ENCODE assay signal across 27 mouse cellular contexts in genomic region chr13:73347171-73347570, GRCm38 (mm10). TPM values are rescaled to one million over a fixed set of nuclear protein-coding genes. Genes with fewer than 3 reads are reported as not detected.
DNase-seq lines count a peak whose midpoint lies in the region; ATAC-seq and TF ChIP-seq lines count a peak whose summit lies in the region.
"Had no signal": no experiment of that assay in that cellular context is flagged by ENCODE, and none has a peak within 500 bp of the region (broad histone marks: within the 10 kb centered on the region; RNA-seq: fewer than 3 reads in every experiment).

No protein-coding gene starts in this region.

- H3K9me3 ChIP-seq in forebrain, embryonic 10.5 days = no peaks in the 10 kb centered on the region
- no peaks in the 10 kb centered on the region for H3K9me3 ChIP-seq in forebrain, embryonic 15.5 days
- no peaks in the 10 kb centered on the region for H3K9me3 ChIP-seq in heart, embryonic 16.5 days (replicated peaks; ENCODE audit: control insufficient read depth, low read length)
- no peaks in the 10 kb centered on the region for H3K9me3 ChIP-seq in midbrain, embryonic 10.5 days (replicated peaks)
- no peaks in the 10 kb centered on the region for H3K9me3 ChIP-seq in midbrain, postnatal 0 days (ENCODE audit: low read length)
- H3K9me3 ChIP-seq: embryonic facial prominence, embryonic 13.5 days; forebrain, embryonic 13.5 days; kidney, embryonic 15.5 days; limb, embryonic 15.5 days; neural tube, embryonic 15.5 days had no signal

- no peak for DNase-seq in forebrain, embryonic 10.5 days (ENCODE audit: extremely low spot score, low spot score)
- DNase-seq in heart, postnatal 36 days = no peak
- DNase-seq in midbrain, embryonic 10.5 days (ENCODE audit: low spot score) = no peak
- no peak for DNase-seq in midbrain, postnatal 0 days (ENCODE audit: low spot score)
- DNase-seq in testis, postnatal 10 days (ENCODE audit: low spot score) = no peak
- DNase-seq: adrenal gland, postnatal 10 days; cerebellum, adult 2 months; cerebellum, postnatal 25 days; gastrocnemius, adult 2 months; kidney, postnatal 36 days; layer of hippocampus, adult 9-11 months; right cerebral cortex, adult 18-20 months; right cerebral cortex, postnatal 4 days; thymus, postnatal 25 days had no signal

- 73% methylated on average over 3 of the region's 3 CpGs for WGBS in forebrain, embryonic 10.5 days
- 79% methylated on average over 3 of the region's 3 CpGs for WGBS in forebrain, embryonic 15.5 days
- WGBS in heart, embryonic 16.5 days = 57% methylated on average over 3 of the region's 3 CpGs
- WGBS in midbrain, embryonic 10.5 days = 81% methylated on average over 3 of the region's 3 CpGs
- WGBS in midbrain, postnatal 0 days = 70% methylated on average over 3 of the region's 3 CpGs

- no peak overlapping the region for H3K9ac ChIP-seq in forebrain, embryonic 15.5 days (replicated peaks)
- peak overlapping the region; percentile 21 for H3K9ac ChIP-seq in heart, embryonic 16.5 days (ENCODE audit: low read length)
- no peak overlapping the region for H3K9ac ChIP-seq in midbrain, postnatal 0 days (replicated peaks; ENCODE audit: low read length, poor library complexity, severe bottlenecking)
- H3K9ac ChIP-seq: embryonic facial prominence, embryonic 13.5 days; forebrain, embryonic 13.5 days; kidney, embryonic 15.5 days; limb, embryonic 15.5 days; liver, embryonic 14.5 days; neural tube, embryonic 15.5 days had no signal

- H3K4me2 ChIP-seq in forebrain, embryonic 15.5 days (replicated peaks) = no peak overlapping the region
- H3K4me2 ChIP-seq in heart, embryonic 16.5 days (ENCODE audit: low read depth, low read length) = no peak overlapping the region; the same call in 1 of the 2 replicates
- no peak overlapping the region for H3K4me2 ChIP-seq in midbrain, postnatal 0 days (ENCODE audit: low read depth, low read length, poor library complexity, severe bottlenecking)
- H3K4me2 ChIP-seq: embryonic facial prominence, embryonic 13.5 days; forebrain, embryonic 13.5 days; kidney, embryonic 15.5 days; limb, embryonic 15.5 days; midbrain, embryonic 11.5 days; neural tube, embryonic 15.5 days had no signal

- intact Hi-C loops in heart, postnatal 36 days (cut with DNase I) = no loop called here

- peak overlapping the region; percentile 80 for H3K27ac ChIP-seq in forebrain, embryonic 10.5 days
- no peak overlapping the region for H3K27ac ChIP-seq in forebrain, embryonic 15.5 days (replicated peaks)
- H3K27ac ChIP-seq in heart, embryonic 16.5 days (ENCODE audit: low read length) = peak overlapping the region; percentile 78
- H3K27ac ChIP-seq in midbrain, embryonic 10.5 days (replicated peaks) = peak overlapping the region; percentile 52; the same call in 1 of the 2 replicates
- H3K27ac ChIP-seq in midbrain, postnatal 0 days (ENCODE audit: low read depth, low read length) = no peak overlapping the region
- H3K27ac ChIP-seq: embryonic facial prominence, embryonic 13.5 days; forebrain, embryonic 13.5 days; gastrocnemius, adult 2 months; kidney, embryonic 15.5 days; limb, embryonic 15.5 days; liver, embryonic 14.5 days; neural tube, embryonic 15.5 days had no signal

- H3K4me1 ChIP-seq in forebrain, embryonic 10.5 days = peaks cover 20% of the 10 kb centered on the region
- H3K4me1 ChIP-seq in forebrain, embryonic 15.5 days = no peaks in the 10 kb centered on the region
- peaks cover 3% of the 10 kb centered on the region; the same call in 1 of the 2 replicates for H3K4me1 ChIP-seq in heart, embryonic 16.5 days (ENCODE audit: control insufficient read depth, insufficient read depth, low read length)
- H3K4me1 ChIP-seq in midbrain, embryonic 10.5 days = peaks cover 9% of the 10 kb centered on the region
- no peaks in the 10 kb centered on the region for H3K4me1 ChIP-seq in midbrain, postnatal 0 days (ENCODE audit: insufficient read depth, low read length)
- H3K4me1 ChIP-seq: embryonic facial prominence, embryonic 13.5 days; forebrain, embryonic 13.5 days; limb, embryonic 15.5 days; neural tube, embryonic 15.5 days had no signal

- TF ChIP-seq CTCF in midbrain, postnatal 0 days (IDR thresholded peaks at IDR 0.05) = no peak

- H3K36me3 ChIP-seq in forebrain, embryonic 10.5 days (replicated peaks) = no peaks in the 10 kb centered on the region
- H3K36me3 ChIP-seq in forebrain, embryonic 15.5 days = no peaks in the 10 kb centered on the region
- no peaks in the 10 kb centered on the region for H3K36me3 ChIP-seq in heart, embryonic 16.5 days (ENCODE audit: control insufficient read depth, insufficient read depth)
- H3K36me3 ChIP-seq in midbrain, embryonic 10.5 days = no peaks in the 10 kb centered on the region
- H3K36me3 ChIP-seq in midbrain, postnatal 0 days (ENCODE audit: insufficient read depth, low read length) = no peaks in the 10 kb centered on the region
- H3K36me3 ChIP-seq: embryonic facial prominence, embryonic 13.5 days; G1E; kidney, embryonic 15.5 days; limb, embryonic 15.5 days; neural tube, embryonic 15.5 days had no signal

- ATAC-seq in forebrain, embryonic 15.5 days (replicated peaks) = no peak
- no peak for ATAC-seq in heart, embryonic 16.5 days (replicated peaks; ENCODE audit: extremely low read depth, insufficient read depth, low FRiP score)
- ATAC-seq in midbrain, postnatal 0 days (ENCODE audit: low FRiP score) = no peak
- ATAC-seq: forebrain, embryonic 13.5 days; hindbrain, embryonic 16.5 days; intestine, postnatal 0 days had no signal

- no peak overlapping the region for H3K4me3 ChIP-seq in forebrain, embryonic 10.5 days
- H3K4me3 ChIP-seq in forebrain, embryonic 15.5 days = no peak overlapping the region
- H3K4me3 ChIP-seq in heart, embryonic 16.5 days (ENCODE audit: low read length) = no peak overlapping the region
- no peak overlapping the region for H3K4me3 ChIP-seq in midbrain, embryonic 10.5 days
- no peak overlapping the region for H3K4me3 ChIP-seq in midbrain, postnatal 0 days (ENCODE audit: low read depth, low read length)
- H3K4me3 ChIP-seq: embryonic facial prominence, embryonic 13.5 days; erythroblast, embryonic 14.5 days; forebrain, embryonic 13.5 days; gastrocnemius, adult 2 months; kidney, embryonic 15.5 days; limb, embryonic 15.5 days; neural tube, embryonic 15.5 days had no signal

- no peaks in the 10 kb centered on the region for H3K27me3 ChIP-seq in forebrain, embryonic 10.5 days (ENCODE audit: poor library complexity, severe bottlenecking)
- H3K27me3 ChIP-seq in forebrain, embryonic 15.5 days = no peaks in the 10 kb centered on the region
- no peaks in the 10 kb centered on the region for H3K27me3 ChIP-seq in heart, embryonic 16.5 days (ENCODE audit: control insufficient read depth, insufficient read depth, low read length)
- no peaks in the 10 kb centered on the region for H3K27me3 ChIP-seq in midbrain, embryonic 10.5 days (ENCODE audit: low read depth, poor library complexity, severe bottlenecking)
- H3K27me3 ChIP-seq in midbrain, postnatal 0 days (ENCODE audit: insufficient read depth, low read length) = no peaks in the 10 kb centered on the region
- H3K27me3 ChIP-seq: embryonic facial prominence, embryonic 13.5 days; forebrain, embryonic 13.5 days; limb, embryonic 15.5 days; neural tube, embryonic 15.5 days had no signal

RNA-seq across cellular contexts. Expression of gene Ndufs6, which starts 18.8 kb away (rescaled TPM):
- 383 and 405 TPM in 2 replicates for polyA plus RNA-seq in forebrain, embryonic 10.5 days (2016; fragmentation: Nextera tagmentation; extraction: Ambion mirVana)
- 357 and 367 TPM in 2 replicates for polyA plus RNA-seq in forebrain, embryonic 15.5 days (2015; fragmentation: Nextera tagmentation; extraction: Ambion mirVana)
- 798 and 819 TPM in 2 replicates for polyA plus RNA-seq in heart, embryonic 16.5 days (2015; fragmentation: Nextera tagmentation; extraction: Ambion mirVana)
- total RNA-seq in heart, postnatal 36 days (2021) = 1,000 to 10,000 TPM; 1,205 to 1,240 TPM
- 386 and 389 TPM in 2 replicates for polyA plus RNA-seq in midbrain, embryonic 10.5 days (2016; fragmentation: Nextera tagmentation; extraction: Ambion mirVana)
- total RNA-seq in midbrain, postnatal 0 days (2014; rRNA removed) = 111 and 132 TPM in 2 replicates
- 477 and 509 TPM in 2 replicates for polyA plus RNA-seq in midbrain, postnatal 0 days (2015; fragmentation: Nextera tagmentation; extraction: Ambion mirVana)

RNA-seq across cellular contexts. Expression of gene Mrpl36, which starts 18.9 kb away (rescaled TPM):
- polyA plus RNA-seq in forebrain, embryonic 10.5 days (2016; fragmentation: Nextera tagmentation; extraction: Ambion mirVana) = 143 and 145 TPM in 2 replicates
- 91.0 and 99.8 TPM in 2 replicates for polyA plus RNA-seq in forebrain, embryonic 15.5 days (2015; fragmentation: Nextera tagmentation; extraction: Ambion mirVana)
- 138 TPM in 2 replicates for polyA plus RNA-seq in heart, embryonic 16.5 days (2015; fragmentation: Nextera tagmentation; extraction: Ambion mirVana)
- total RNA-seq in heart, postnatal 36 days (2021) = 10 to 100 TPM; 50.3 to 54.0 TPM
- 130 and 149 TPM in 2 replicates for polyA plus RNA-seq in midbrain, embryonic 10.5 days (2016; fragmentation: Nextera tagmentation; extraction: Ambion mirVana)
- total RNA-seq in midbrain, postnatal 0 days (2014; rRNA removed) = 26.8 and 40.1 TPM in 2 replicates
- polyA plus RNA-seq in midbrain, postnatal 0 days (2015; fragmentation: Nextera tagmentation; extraction: Ambion mirVana) = 55.1 TPM in 2 replicates

Comparison
In these comparisons a context has a peak if more than half of its experiments do, and no peak if none do; other contexts are left out.
1. H3K27ac ChIP-seq: peak in forebrain, embryonic 10.5 days (single experiment), heart, embryonic 16.5 days (single experiment) and midbrain, embryonic 10.5 days (single experiment); none in forebrain, embryonic 15.5 days (single experiment) and midbrain, postnatal 0 days (single experiment).